Mouse (Mus musculus) thymus, postnatal 0 days (tissue): ENCODE results near the gene Haus3. TPM values are rescaled to one million over a fixed set of nuclear protein-coding genes. Genes with fewer than 3 reads are reported as not detected.

Experiments used
- DNase-seq: peaks from one replicate; pipeline ENCODE4 v3.0.0-alpha.2; 2015; ENCODE audit warnings: low spot score
- polyA plus RNA-seq: library from polyadenylated mRNA; unstranded; fragments of >200 nt; fragmentation: Nextera tagmentation; extraction: Ambion mirVana; gene quantifications from 2 replicates; pipeline ENCODE4 v1.2.1, GENCODE M21; 2015

The Haus3 gene
- polyA plus RNA-seq, 1 experiment from 2014 or later = 67.1 TPM

DNA sequence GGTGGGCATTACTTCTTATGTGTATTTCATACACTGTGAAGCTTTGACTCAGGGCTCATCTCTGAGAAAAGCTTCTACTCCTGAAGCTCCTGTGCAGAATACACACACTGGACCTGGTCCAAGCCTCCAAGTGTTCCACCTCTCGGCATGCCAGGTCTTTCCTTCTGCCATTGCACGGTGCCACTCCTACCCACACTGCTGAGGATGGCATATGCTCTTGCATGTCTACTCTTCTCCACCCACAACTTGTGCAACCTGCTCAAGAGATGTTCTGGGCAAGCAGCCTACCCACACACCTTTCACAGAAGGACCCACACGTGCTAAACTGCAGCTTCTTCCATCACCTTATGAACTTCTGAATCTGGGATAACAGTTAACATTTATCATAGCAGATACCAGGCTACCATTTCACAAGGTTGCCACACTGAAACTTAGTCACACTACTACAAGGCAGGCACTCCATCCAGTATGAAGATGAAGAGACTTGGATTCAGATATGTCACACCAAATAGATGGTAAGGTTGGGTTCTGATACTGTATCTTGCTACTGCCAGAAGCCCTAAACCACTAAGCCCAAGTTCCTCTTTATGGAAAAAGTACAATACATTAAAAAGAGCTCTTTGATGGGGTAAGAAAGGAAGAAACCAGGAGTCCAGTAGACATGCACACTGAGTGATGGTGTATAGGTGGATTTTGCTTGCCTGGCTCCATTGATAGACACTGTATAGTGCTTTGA, 50.0 kb downstream of the Haus3 start:
- no peak for DNase-seq

DNA sequence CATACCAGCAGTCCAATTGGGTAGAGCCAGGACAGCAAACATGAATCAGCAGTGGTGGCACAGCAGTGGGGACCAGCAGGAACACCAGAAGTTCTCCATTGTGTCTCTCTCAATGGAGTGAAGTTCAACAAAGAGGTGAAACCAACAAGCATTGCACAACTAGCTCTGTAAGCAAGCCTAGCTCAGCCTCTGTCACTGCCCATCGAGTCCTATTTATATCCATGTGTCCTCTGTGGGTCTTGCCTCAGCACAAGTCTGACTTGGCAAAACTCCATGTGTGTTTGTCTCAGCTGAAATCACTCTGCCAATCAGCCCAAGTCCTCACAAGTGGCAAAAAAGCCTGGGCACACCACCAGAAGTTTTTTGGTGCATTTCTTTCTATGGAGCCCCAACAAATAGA, 63.6 kb downstream of the Haus3 start:
- no peak for DNase-seq

Other genes starting within 250 kb of the Haus3 start
- gene Nelfa, start 233.1 kb downstream of the Haus3 start, polyA plus RNA-seq = 45.2 and 51.5 TPM in 2 replicates
- 43.4 and 48.0 TPM in 2 replicates for gene Gm1673, start 186.1 kb downstream of the Haus3 start, polyA plus RNA-seq
- 0.22 and 0.23 TPM in 2 replicates for gene Nat8l, start 173.5 kb downstream of the Haus3 start, polyA plus RNA-seq
- 0.58 and 0.96 TPM in 2 replicates for gene Poln, start 79 bp downstream of the Haus3 start, polyA plus RNA-seq
- 45.3 and 50.3 TPM in 2 replicates for gene Mxd4, start 18.2 kb upstream of the Haus3 start, polyA plus RNA-seq
- gene Zfyve28, start 118.9 kb upstream of the Haus3 start, polyA plus RNA-seq = 10.0 and 12.7 TPM in 2 replicates
- not detected in 2 replicates for gene Cfap99, start 119.1 kb upstream of the Haus3 start, polyA plus RNA-seq
- 138 TPM in 2 replicates for gene Rnf4, start 166.8 kb upstream of the Haus3 start, polyA plus RNA-seq
- 7.0 and 10.3 TPM in 2 replicates for gene Fam193a, start 200.4 kb upstream of the Haus3 start, polyA plus RNA-seq